ENCODE assay signal across 13 mouse cellular contexts in genomic region chr8:123786166-123786565, GRCm38 (mm10). TPM values are rescaled to one million over a fixed set of nuclear protein-coding genes. Genes with fewer than 3 reads are reported as not detected.
A peak's percentile ranks its signal among the peaks of the same experiment; 100 is the strongest.
DNase-seq lines count a peak whose midpoint lies in the region; ATAC-seq lines count a peak whose summit lies in the region.
"Had no signal": no experiment of that assay in that cellular context is flagged by ENCODE, and none has a peak within 500 bp of the region (broad histone marks: within the 10 kb centered on the region; RNA-seq: fewer than 3 reads in every experiment).

No protein-coding gene starts in this region.

- ATAC-seq in megakaryocyte, adult 5-6 weeks (ENCODE audit: poor library complexity, severe bottlenecking), result no peak
- ATAC-seq in erythroblast, adult 5-6 weeks (replicated peaks; ENCODE audit: low FRiP score, poor library complexity, severe bottlenecking), result no peak
- ATAC-seq: intestine, embryonic 16.5 days; liver, embryonic 12.5 days; midbrain, embryonic 16.5 days; Patski had no signal

- DNase-seq in gastrocnemius, postnatal 25 days, result peak; percentile 32
- no peak for DNase-seq in gastrocnemius, adult 8-10 months (ENCODE audit: low spot score in 2 of 2)
- peak; percentile 48 to 51 for DNase-seq in left cerebral cortex, adult 18-20 months (ENCODE audit: low spot score in 2 of 2)
- no peak for DNase-seq in left cerebral cortex, adult 11 months (ENCODE audit: low spot score)
- peak; percentile 44 to 52 for DNase-seq in cerebellum, adult 18-20 months
- DNase-seq in heart, postnatal 10 days, result peak; percentile 33 to 57
- DNase-seq: right cerebral cortex, postnatal 25 days had no signal

- intact Hi-C loops in heart, postnatal 10 days (cut with DNase I), result no loop called here

RNA-seq across cellular contexts. Expression of gene Rab4a, which starts 19.6 kb away (rescaled TPM):
- 10 to 100 TPM; 10.2 to 11.3 TPM for total RNA-seq in gastrocnemius, postnatal 25 days (2021)
- 10 to 100 TPM; 13.3 to 17.1 (median 15.3) TPM for total RNA-seq in gastrocnemius, adult 8-10 months (2022)
- 10 to 100 TPM; 45.1 to 50.6 TPM for total RNA-seq in left cerebral cortex, adult 18-20 months (2021)
- total RNA-seq in heart, postnatal 10 days (2021), result 1 to 10 TPM; 8.0 to 9.5 TPM
- total RNA-seq in megakaryocyte, adult 5-6 weeks (2015), result 1.2 and 2.1 TPM in 2 replicates
- 0.26 and 1.1 TPM in 2 replicates for total RNA-seq in megakaryocyte, adult 5-6 weeks (2017)
- 2.1 and 8.5 TPM in 2 replicates for total RNA-seq in erythroblast, adult 5-6 weeks (2015; ENCODE audit: low replicate concordance)
- total RNA-seq in erythroblast, adult 5-6 weeks (2017; ENCODE audit: low replicate concordance), result 1.7 and 2.6 TPM in 2 replicates

Comparison
In these comparisons a context has a peak if more than half of its experiments do, and no peak if none do; other contexts are left out.
1. DNase-seq: peak in gastrocnemius, postnatal 25 days (single experiment), left cerebral cortex, adult 18-20 months (2 of 2), cerebellum, adult 18-20 months (2 of 2) and heart, postnatal 10 days (2 of 2); none in gastrocnemius, adult 8-10 months (0 of 2) and left cerebral cortex, adult 11 months (single experiment).